Mouse (Mus musculus) embryonic facial prominence, embryonic 10.5 days (tissue): ENCODE measurements around the gene Apbb1. TPM values are rescaled to one million over a fixed set of nuclear protein-coding genes. Genes with fewer than 3 reads are reported as not detected.

Experiments used
- DNase-seq: peaks from one replicate; pipeline ENCODE4 v3.0.0-alpha.2; 2017; ENCODE audit warnings: low spot score
- H3K27ac ChIP-seq: fragments of 300-500 bp; sonication (generic); replicated peaks from 2 replicates; pipeline ENCODE4 v1.5.1; 2016; ENCODE audit warnings: mild to moderate bottlenecking
- H3K27me3 ChIP-seq: fragments of 300-500 bp; sonication (generic); replicated peaks from 2 replicates; pipeline ENCODE4 v1.6.1; 2016; ENCODE audit warnings: low read depth, mild to moderate bottlenecking; ENCODE audit not compliant: poor library complexity, severe bottlenecking
- H3K36me3 ChIP-seq: fragments of 300-500 bp; sonication (generic); replicated peaks from 2 replicates; pipeline ENCODE4 v1.6.1; 2016; ENCODE audit warnings: mild to moderate bottlenecking, moderate library complexity
- H3K4me1 ChIP-seq: fragments of 300-500 bp; sonication (generic); 2 replicates; pipeline ENCODE4 v1.6.1; 2016
- H3K4me3 ChIP-seq: fragments of 300-500 bp; sonication (generic); 2 replicates; pipeline ENCODE4 v1.5.1; 2016; ENCODE audit warnings: mild to moderate bottlenecking, moderate library complexity
- H3K9me3 ChIP-seq: fragments of 300-500 bp; sonication (generic); 2 replicates; pipeline ENCODE4 v1.6.1; 2016; ENCODE audit warnings: mild to moderate bottlenecking
- WGBS: fragments of 180-500 bp; shearing (Covaris S2); methylation state at CpG from one replicate; pipeline ENCODE4 v1.1.7; 2016; 5-methylcytosine and 5-hydroxymethylcytosine counted together
- polyA plus RNA-seq: library from polyadenylated mRNA; unstranded; fragments of >200 nt; fragmentation: Nextera tagmentation; extraction: Ambion mirVana; gene quantifications from 2 replicates; pipeline ENCODE4 v1.2.1, GENCODE M21; 2016

Gene Apbb1
- 94.9 and 104 TPM in 2 replicates for polyA plus RNA-seq

DNA sequence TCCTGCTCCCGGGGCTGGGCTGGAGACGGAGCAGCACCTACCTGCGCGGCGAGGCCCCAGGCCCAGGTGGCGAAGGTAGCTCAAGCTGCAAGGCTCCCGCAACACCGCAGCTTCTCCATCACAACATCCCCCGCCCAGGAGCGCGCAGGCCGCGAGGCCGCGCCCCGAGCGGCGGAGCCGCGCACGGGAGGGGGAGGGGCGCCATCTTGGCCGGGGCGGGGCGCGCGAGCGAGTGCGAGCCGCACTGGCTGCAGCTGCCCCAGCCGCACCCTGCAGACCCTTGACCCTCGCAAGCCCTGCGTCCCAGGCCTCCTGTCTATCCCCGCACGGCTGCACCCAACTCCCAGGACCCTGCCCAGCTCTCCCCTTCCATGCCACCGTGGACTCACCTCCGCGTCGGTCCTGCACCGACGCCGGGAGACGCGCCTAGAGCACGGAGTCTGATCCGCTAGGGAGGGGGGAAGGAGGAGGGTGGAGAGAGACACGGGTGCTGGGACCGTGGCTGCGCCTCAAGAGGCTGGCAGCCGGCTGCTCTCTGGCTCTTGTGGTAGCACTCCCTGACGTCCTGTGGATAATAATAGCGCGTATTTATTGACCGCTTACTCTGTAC lies at the start of gene Apbb1:
Gene Apbb1 (minus strand): TSS at position 560 of the 610 bp plus-strand sequence.
- H3K9me3 ChIP-seq = no peaks in the 10 kb centered on the region
- peak within 1 kb of the TSS; percentile 93 for H3K27ac ChIP-seq
- under 1% methylated on average over 52 of the region's 54 CpGs for WGBS
- peaks cover 23% of the 10 kb centered on the region for H3K4me1 ChIP-seq
- DNase-seq = peak; percentile 89
- no peaks in the 10 kb centered on the region for H3K36me3 ChIP-seq
- peak within 1 kb of the TSS; percentile 76 for H3K4me3 ChIP-seq
- H3K27me3 ChIP-seq = no peaks in the 10 kb centered on the region; the same call in 1 of the 2 replicates

DNA sequence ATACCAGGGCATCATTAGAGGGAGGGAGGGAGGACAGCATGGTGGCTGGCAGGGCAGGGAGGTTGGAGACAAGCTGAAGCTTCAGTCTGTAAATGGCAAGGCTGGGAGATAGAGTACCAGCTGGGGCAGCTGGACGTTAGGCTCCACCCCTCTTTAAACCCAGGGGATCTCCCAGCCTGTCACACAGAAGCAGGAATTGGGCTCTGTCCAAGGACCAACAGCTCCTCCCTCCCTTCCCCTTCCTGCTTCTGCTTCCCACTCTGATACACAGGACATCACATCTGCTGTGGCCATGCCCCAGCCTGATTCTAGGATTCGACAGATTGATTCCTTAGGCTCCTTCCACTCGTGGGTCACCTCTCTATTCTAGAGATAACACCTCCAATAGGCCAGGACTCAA lies 47.2 kb upstream of the Apbb1 start:
- no peak overlapping the region for H3K27ac ChIP-seq
- DNase-seq = no peak
- no peaks in the 10 kb centered on the region for H3K9me3 ChIP-seq
- H3K4me3 ChIP-seq = no peak overlapping the region
- no peaks in the 10 kb centered on the region for H3K27me3 ChIP-seq
- peaks cover 25% of the 10 kb centered on the region for H3K4me1 ChIP-seq
- peaks cover 18% of the 10 kb centered on the region for H3K36me3 ChIP-seq
- WGBS = 37% methylated on average over 3 of the region's 3 CpGs

DNA sequence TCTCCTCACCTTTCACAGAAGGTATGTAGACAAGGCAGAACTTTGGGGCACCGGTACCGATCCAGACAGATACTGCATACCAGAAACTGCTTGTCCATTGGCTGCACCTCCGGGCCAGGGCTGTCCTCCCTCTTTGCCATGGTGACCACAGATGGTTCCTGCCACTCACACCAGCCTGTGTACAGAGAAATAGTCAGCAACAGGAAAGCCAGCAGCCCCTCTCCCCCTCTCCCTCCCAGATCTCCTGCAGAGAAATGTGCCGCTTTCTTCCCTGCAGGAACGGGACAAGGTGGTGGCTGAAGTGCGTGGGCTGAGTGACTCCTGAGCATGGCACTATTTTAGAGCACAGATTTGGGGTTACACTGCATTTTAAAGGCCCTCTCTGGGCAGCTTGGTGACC lies 43.9 kb upstream of the Apbb1 start:
- H3K4me1 ChIP-seq = peaks cover 8% of the 10 kb centered on the region
- H3K4me3 ChIP-seq = no peak overlapping the region
- H3K27ac ChIP-seq = no peak overlapping the region
- no peak for DNase-seq
- no peaks in the 10 kb centered on the region for H3K27me3 ChIP-seq
- no peaks in the 10 kb centered on the region for H3K9me3 ChIP-seq
- WGBS = 81% methylated on average over 6 of the region's 6 CpGs
- peaks cover 50% of the 10 kb centered on the region for H3K36me3 ChIP-seq

DNA sequence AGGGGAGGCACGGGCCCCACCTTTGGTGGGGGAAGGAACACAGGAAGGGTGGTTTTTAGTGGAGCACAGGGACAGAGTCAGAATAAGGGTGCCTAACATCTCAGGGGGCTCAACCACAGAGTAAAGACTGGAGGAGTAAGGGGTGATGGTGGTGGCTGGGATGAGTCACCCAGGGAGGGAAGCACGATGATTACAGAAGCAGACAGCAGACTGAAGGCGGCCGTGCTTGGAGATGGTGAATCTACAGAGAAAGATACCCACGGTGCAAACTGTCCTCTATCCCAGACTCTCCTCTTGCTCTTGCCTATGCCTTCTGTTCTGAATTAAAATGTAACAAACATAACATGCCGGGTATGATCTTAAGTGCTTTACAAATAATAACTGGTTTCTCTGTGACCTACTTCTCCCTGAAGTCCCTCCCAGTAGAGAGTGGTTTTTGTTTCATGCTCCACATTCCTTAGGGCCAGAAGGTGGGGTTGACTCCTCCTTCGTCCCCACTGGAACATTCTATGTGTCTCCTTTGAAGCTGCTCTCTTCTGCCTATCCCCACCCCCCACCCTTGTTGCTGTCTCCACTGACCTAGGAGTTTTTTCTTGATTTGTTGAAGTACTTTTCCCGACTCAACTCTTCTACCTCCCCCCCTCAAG lies 40.3 kb upstream of the Apbb1 start:
- no peak for DNase-seq

DNA sequence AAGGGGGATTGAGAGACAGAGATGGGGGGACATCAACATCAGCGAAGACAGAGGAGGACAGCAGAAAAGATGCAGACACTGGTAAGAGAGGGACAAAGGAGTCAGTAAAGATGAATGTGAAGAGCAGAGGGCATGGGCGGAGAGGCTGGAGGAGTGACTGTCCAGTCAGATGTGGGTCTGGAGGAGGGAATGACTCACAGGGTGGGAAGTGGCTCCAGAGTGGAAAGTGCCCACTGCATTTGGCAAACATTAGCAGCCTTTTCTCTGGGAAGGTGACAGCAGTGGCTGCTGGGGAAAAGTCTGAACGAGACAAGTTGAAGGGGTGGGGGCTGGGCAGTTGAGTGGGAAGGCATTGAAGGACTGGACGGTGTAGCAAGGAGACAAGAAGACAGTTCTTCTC lies 39.6 kb upstream of the Apbb1 start:
- 84% methylated on average over 4 of the region's 4 CpGs for WGBS
- Histone ChIP-seq H3K4me3 (no peak overlapping the region), H3K36me3 (peaks cover 93% of the 10 kb centered on the region), H3K27me3 (no peaks in the 10 kb centered on the region), H3K4me1 (no peaks in the 10 kb centered on the region), H3K9me3 (no peaks in the 10 kb centered on the region), H3K27ac (no peak overlapping the region)
- no peak for DNase-seq

More for the DNA sequence above, 40.3 kb upstream of the Apbb1 start:
- Histone ChIP-seq H3K9me3 (no peaks in the 10 kb centered on the region), H3K4me3 (no peak overlapping the region), H3K36me3 (peaks cover 86% of the 10 kb centered on the region), H3K27me3 (no peaks in the 10 kb centered on the region), H3K4me1 (no peaks in the 10 kb centered on the region), H3K27ac (no peak overlapping the region)
- WGBS = 78% methylated on average over 8 of the region's 8 CpGs

DNA sequence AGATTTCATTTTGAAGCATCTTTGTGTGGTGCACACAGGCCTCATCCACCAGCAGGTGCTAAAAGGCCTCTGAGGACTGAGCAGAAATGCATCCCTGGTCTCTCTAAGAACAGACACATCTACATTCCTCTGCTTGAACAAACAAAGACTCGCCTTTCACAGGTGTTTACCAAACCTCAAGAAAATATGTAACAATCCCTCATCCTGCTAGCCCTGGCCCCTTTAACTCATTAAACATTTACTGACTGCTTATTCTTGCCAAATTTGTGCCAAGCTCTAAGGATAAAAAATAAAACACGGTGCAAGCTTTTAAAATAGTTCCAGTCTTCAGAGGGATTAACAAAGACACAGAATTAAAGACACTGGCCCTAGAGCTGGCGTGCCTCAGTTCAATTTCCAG lies 38.2 kb upstream of the Apbb1 start:
- H3K4me3 ChIP-seq = no peak overlapping the region
- no peaks in the 10 kb centered on the region for H3K4me1 ChIP-seq
- 78% methylated on average over 3 of the region's 3 CpGs for WGBS
- H3K36me3 ChIP-seq = peaks cover 98% of the 10 kb centered on the region
- H3K9me3 ChIP-seq = no peaks in the 10 kb centered on the region
- no peak for DNase-seq
- H3K27ac ChIP-seq = no peak overlapping the region
- no peaks in the 10 kb centered on the region for H3K27me3 ChIP-seq

DNA sequence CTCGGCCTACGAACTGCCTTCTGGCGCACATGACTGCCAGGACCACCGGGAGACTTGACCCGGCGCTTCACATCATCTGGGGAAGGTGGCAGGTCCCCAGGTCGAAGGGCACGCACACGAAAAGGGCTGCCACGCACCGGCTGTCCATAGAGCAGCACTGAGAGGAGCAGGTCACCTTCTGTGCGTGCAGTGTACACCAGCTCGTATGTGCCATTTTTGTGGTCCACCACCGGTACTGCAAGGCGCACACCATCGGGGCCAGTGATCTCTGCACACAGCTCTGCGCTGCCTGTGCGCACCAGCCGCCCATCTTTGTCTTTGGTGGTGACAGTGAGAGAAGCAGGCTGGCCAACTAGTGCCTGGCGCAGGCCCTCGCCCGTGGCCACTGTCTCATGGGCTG lies 36.4 kb upstream of the Apbb1 start:
- no peaks in the 10 kb centered on the region for H3K9me3 ChIP-seq
- no peaks in the 10 kb centered on the region for H3K27me3 ChIP-seq
- 96% methylated on average over 22 of the region's 22 CpGs for WGBS
- H3K36me3 ChIP-seq = peaks cover 98% of the 10 kb centered on the region
- no peak overlapping the region for H3K27ac ChIP-seq
- DNase-seq = no peak
- H3K4me1 ChIP-seq = no peaks in the 10 kb centered on the region
- H3K4me3 ChIP-seq = no peak overlapping the region

DNA sequence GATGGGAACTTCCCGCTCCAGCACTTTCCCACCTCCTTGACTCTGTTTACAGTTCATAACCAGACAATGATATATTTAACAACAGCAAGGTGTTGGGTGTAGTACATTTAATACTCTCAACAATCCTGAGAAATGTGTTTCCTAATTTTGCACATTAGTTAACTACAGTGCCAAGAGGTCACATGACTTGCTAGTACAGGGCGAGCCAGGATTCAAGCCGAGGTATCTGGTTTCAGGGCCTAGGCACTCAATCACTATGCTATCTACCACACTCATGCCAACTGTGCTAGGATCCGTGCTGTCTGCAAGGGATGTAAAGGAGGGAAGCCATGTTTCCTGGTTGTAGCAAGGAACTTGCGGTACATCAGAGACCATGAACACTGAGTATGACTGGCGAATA lies 35.1 kb upstream of the Apbb1 start:
- 92% methylated on average over 6 of the region's 6 CpGs for WGBS
- no peak overlapping the region for H3K4me3 ChIP-seq
- no peaks in the 10 kb centered on the region for H3K9me3 ChIP-seq
- no peak overlapping the region for H3K27ac ChIP-seq
- no peak for DNase-seq
- H3K36me3 ChIP-seq = peaks cover 99% of the 10 kb centered on the region
- H3K4me1 ChIP-seq = no peaks in the 10 kb centered on the region
- H3K27me3 ChIP-seq = no peaks in the 10 kb centered on the region

DNA sequence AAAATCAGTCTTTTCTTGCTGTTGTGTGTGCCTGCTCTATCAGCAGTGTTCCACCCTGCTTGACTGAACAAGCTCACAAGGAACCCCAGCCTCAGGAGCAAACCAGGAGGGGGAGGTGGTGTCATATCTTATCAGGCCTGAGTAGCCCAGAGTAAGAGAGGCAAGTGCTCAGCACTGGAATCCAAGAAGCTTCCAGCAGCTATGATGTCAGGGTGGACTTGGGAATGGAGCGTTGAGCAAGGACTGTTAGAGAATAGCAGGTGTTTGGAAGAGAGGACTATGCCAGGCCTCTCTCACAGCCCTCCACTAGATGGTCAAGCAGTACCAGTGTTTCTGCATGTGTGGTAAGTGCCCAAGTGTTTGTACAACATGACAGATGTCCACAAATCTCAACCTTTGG lies 34.3 kb upstream of the Apbb1 start:
- Histone ChIP-seq H3K9me3 (no peaks in the 10 kb centered on the region), H3K4me3 (no peak overlapping the region), H3K27ac (no peak overlapping the region), H3K36me3 (peaks cover 99% of the 10 kb centered on the region), H3K27me3 (no peaks in the 10 kb centered on the region), H3K4me1 (no peaks in the 10 kb centered on the region)
- no peak for DNase-seq
- WGBS = 80% methylated on average over 1 of the region's 1 CpGs

DNA sequence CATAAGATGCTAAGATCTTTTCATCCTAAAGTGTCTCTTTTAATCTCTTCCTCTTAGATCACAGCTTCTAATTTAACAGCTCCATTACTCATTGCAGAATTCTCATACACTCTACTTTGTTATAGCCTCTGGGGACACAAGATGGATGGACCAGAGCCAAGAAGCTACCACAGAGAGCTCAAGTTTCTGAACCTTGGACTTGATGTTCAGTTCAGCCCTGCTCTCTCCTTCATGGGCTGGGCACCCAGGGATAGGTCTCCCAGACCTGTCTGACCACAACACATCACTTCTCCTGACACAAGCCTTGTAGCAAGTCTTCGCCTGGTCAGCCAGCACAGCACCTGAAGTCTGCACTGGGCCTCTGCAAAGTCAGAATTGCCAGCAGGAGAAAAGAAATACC lies 32.9 kb upstream of the Apbb1 start:
- no peaks in the 10 kb centered on the region for H3K27me3 ChIP-seq
- no peak overlapping the region for H3K4me3 ChIP-seq
- peaks cover 99% of the 10 kb centered on the region for H3K36me3 ChIP-seq
- no peak for DNase-seq
- no peaks in the 10 kb centered on the region for H3K9me3 ChIP-seq
- H3K27ac ChIP-seq = no peak overlapping the region
- 93% methylated on average over 1 of the region's 1 CpGs for WGBS
- H3K4me1 ChIP-seq = no peaks in the 10 kb centered on the region

DNA sequence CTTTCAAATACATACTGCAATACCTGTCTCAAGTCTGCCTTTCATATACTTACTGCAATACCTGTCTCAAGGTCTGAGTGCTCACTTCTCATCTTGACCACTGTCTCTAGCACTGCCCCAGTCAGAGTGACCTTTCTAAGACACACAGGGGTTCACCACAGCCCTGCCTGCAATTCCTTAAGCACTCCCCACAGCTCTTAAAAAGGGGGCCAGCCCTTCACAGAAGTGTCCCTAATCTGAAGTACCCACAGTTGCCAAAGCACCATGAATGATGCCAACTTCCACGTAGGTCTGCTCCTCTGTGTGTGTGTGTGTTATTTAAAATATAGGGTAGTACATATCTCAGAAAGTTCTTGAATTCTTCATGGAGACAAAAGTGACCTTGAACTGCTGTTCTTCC lies 30.3 kb upstream of the Apbb1 start:
- Histone ChIP-seq H3K36me3 (peaks cover 74% of the 10 kb centered on the region), H3K27me3 (no peaks in the 10 kb centered on the region), H3K27ac (no peak overlapping the region), H3K4me1 (no peaks in the 10 kb centered on the region), H3K9me3 (no peaks in the 10 kb centered on the region), H3K4me3 (no peak overlapping the region)
- DNase-seq = no peak
- 98% methylated on average over 1 of the region's 1 CpGs for WGBS

DNA sequence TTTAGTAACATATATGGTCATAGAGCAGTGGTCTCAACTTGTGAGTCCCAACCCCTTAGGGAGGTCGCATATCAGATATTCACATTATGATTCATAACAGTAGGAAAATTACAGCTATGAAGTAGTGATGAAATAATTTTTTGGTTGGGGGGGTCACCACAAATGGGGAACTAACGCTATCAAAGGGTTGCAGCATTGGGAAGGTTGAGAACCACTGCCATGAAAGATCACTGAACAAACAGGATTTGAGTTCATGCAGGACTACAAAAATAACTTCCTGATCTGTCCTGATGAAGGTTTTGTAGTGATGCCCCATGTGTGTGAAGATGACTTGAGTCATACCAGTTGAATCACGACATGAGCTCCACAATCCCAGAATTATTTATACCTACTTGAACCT lies 27.0 kb upstream of the Apbb1 start:
- Histone ChIP-seq H3K4me3 (no peak overlapping the region), H3K36me3 (peaks cover 42% of the 10 kb centered on the region), H3K27me3 (no peaks in the 10 kb centered on the region), H3K27ac (no peak overlapping the region), H3K4me1 (no peaks in the 10 kb centered on the region; the same call in 1 of the 2 replicates), H3K9me3 (0 out of 2 replicates have a peak, but pooled peaks cover 4% of the 10 kb centered on the region)
- WGBS = 90% methylated on average over 3 of the region's 3 CpGs
- DNase-seq = no peak
